Mouse (Mus musculus): Measurements from ENCODE around the gene Nr1d1. TPM values are rescaled to one million over a fixed set of nuclear protein-coding genes. Genes with fewer than 3 reads are reported as not detected.
"Not testable (repeated sequence)": the region's sequence is repeated elsewhere in the genome, so short reads cannot be mapped to it uniquely, and the experiment has no call there.

Nr1d1 gene
- polyA plus RNA-seq, 1 experiment from 2014 or later: 1.7 TPM

DNA sequence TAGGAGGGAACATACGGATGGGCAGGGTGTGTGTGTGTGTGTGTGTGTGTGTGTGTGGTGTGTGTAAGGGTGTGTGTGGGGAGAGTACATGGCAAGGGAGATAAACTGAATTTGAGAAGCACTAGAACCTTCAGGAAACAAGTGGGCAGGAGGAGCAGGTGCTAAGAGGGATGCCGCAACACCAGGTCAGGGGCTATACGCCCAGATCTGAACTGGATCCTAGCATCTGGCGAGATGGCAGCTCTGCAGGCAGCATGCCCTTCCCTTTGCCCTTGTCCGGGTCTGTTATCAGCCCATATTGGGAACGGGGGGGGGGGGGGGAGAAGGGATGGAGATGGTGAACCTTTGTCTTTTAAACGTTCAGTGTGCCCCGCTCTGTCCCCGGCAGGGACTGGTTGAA is 36.2 kb downstream of the Nr1d1 start:
- H3K4me2 ChIP-seq (replicated peaks): no peak overlapping the region
- no peak overlapping the region for H3K27ac ChIP-seq
- no peaks in the 10 kb centered on the region for H3K36me3 ChIP-seq
- H3K4me1 ChIP-seq: peaks cover 33% of the 10 kb centered on the region
- no peak for ATAC-seq (ENCODE audit: insufficient number of reproducible peaks, insufficient read depth, low FRiP score, low TSS enrichment)
- no peaks in the 10 kb centered on the region for H3K9me3 ChIP-seq
- no peaks in the 10 kb centered on the region for H3K27me3 ChIP-seq
- H3K9ac ChIP-seq: no peak overlapping the region
- no peak overlapping the region for H3K4me3 ChIP-seq
- 70% methylated on average over 9 of the region's 9 CpGs for WGBS

DNA sequence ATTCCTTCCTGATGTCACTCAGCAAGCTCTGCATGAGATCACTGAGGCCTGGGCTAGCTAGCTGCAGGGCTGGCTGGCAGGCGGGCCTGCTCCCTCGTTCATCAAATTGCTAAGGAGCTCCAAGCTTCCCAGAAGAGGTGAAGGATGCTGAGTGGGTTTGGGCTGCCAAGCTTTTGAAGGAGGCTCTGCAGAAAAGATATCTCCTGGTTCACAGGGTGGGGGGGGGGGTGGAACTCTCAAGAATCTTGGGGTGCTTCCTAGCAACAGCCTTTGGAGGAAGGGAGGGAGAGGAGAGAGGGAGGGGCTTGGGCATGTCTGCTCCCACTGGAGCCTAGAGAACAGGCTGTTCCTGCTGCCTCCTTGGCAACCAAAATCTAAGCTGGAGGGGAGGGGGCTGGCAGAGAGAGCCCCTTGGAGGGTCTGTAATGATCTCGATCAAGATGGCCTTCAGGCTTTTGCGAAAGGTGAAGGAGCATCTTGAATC is 36.7 kb downstream of the Nr1d1 start:
- Histone ChIP-seq H3K4me1 (peaks cover 29% of the 10 kb centered on the region), H3K4me3 (no peak overlapping the region), H3K4me2 (replicated peaks) (no peak overlapping the region), H3K9ac (no peak overlapping the region), H3K9me3 (no peaks in the 10 kb centered on the region), H3K27me3 (no peaks in the 10 kb centered on the region), H3K27ac (no peak overlapping the region), H3K36me3 (no peaks in the 10 kb centered on the region)
- no peak for ATAC-seq (ENCODE audit: insufficient number of reproducible peaks, insufficient read depth, low FRiP score, low TSS enrichment)
- 53% methylated on average over 4 of the region's 4 CpGs for WGBS

DNA sequence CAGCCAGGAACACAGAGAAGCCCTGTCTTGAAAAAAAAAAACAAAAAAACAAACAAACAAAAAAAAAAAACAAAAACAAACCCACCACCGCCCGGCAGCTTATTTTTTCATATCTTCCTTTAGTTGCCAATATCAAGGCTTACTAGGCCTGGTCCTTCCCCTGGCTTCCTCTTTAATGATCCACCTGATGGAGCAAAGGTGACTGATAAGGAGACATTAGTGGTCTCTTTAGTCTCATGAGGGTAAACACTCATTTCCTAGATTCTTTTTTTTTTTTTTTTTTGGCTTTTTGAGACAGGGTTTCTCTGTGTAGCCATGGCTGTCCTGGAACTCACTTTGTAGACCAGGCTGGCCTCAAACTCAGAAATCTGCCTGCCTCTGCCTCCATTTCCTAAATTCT is 37.9 kb downstream of the Nr1d1 start:
- H3K9me3 ChIP-seq; H3K4me3 ChIP-seq; H3K4me2 ChIP-seq (replicated peaks); H3K9ac ChIP-seq; H3K27me3 ChIP-seq; H3K36me3 ChIP-seq; ATAC-seq (ENCODE audit: insufficient number of reproducible peaks, insufficient read depth, low FRiP score, low TSS enrichment); H3K27ac ChIP-seq: not testable (repeated sequence)
- 96% methylated on average over 2 of the region's 2 CpGs for WGBS
- H3K4me1 ChIP-seq: peaks cover 18% of the 10 kb centered on the region

DNA sequence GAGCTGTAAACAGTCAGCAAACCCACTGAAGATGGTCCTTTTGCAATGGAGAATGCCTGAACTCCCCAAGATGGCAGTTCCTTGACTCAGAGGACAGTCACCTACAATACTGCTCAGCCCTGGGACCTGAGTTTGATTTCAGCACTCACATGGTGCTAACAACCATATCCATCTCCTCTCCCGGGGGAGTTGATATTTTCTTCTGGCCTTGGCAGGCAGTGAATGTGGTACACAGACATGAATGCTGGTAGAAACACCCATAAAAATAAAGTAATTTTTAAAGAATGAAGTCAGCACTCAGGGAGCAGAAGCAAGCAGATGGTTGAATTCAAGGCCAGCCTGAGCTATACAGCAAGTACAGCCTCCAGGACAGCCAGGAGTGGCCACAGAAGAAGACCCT is 39.0 kb downstream of the Nr1d1 start:
- Histone ChIP-seq H3K4me3 (no peak overlapping the region), H3K9ac (no peak overlapping the region)
- no peak for ATAC-seq (ENCODE audit: insufficient number of reproducible peaks, insufficient read depth, low FRiP score, low TSS enrichment)

DNA sequence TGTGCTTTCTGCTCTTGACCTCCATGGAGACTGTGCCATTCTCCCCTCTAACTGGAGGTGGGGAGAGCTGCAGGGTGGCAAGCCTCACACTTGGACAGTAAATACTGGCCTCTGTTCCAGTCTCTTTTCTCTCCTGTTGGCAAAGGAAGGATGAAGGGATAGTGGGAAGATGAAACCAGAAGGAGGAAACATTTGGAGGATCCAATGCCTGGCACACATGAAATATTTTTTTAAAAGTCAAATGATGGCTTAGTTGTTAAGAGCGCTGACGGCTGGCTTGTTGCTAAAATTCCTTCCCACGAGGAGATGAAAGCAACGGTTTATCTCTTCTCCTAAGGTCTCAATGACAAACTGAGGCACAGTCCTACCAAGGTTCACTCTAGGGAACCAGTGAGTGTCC is 40.0 kb downstream of the Nr1d1 start:
- Histone ChIP-seq H3K27ac (no peak overlapping the region), H3K4me3 (no peak overlapping the region), H3K9ac (no peak overlapping the region), H3K9me3 (no peaks in the 10 kb centered on the region), H3K4me1 (peaks cover 5% of the 10 kb centered on the region), H3K27me3 (no peaks in the 10 kb centered on the region), H3K36me3 (no peaks in the 10 kb centered on the region), H3K4me2 (replicated peaks) (no peak overlapping the region)
- ATAC-seq (ENCODE audit: insufficient number of reproducible peaks, insufficient read depth, low FRiP score, low TSS enrichment): no peak
- 95% methylated on average over 4 of the region's 4 CpGs for WGBS

More for the DNA sequence above, 39.0 kb downstream of the Nr1d1 start:
- Histone ChIP-seq H3K9me3 (no peaks in the 10 kb centered on the region), H3K4me2 (replicated peaks) (no peak overlapping the region), H3K4me1 (peaks cover 15% of the 10 kb centered on the region), H3K27ac (no peak overlapping the region), H3K36me3 (no peaks in the 10 kb centered on the region), H3K27me3 (no peaks in the 10 kb centered on the region)
- 91% methylated on average over 1 of the region's 1 CpGs for WGBS

- H3K4me3 ChIP-seq: no peak overlapping the region
- 81% methylated on average over 3 of the region's 3 CpGs for WGBS
- no peak overlapping the region for H3K27ac ChIP-seq
- H3K4me1 ChIP-seq: no peaks in the 10 kb centered on the region
- ATAC-seq (ENCODE audit: insufficient number of reproducible peaks, insufficient read depth, low FRiP score, low TSS enrichment): no peak
- H3K9me3 ChIP-seq: no peaks in the 10 kb centered on the region
- no peaks in the 10 kb centered on the region for H3K36me3 ChIP-seq
- H3K4me2 ChIP-seq (replicated peaks): no peak overlapping the region
- H3K27me3 ChIP-seq: no peaks in the 10 kb centered on the region
- H3K9ac ChIP-seq: no peak overlapping the region
Measured at GRCm38 (mm10) chr11:98734020-98734419, 41.1 kb downstream of the Nr1d1 start.

DNA sequence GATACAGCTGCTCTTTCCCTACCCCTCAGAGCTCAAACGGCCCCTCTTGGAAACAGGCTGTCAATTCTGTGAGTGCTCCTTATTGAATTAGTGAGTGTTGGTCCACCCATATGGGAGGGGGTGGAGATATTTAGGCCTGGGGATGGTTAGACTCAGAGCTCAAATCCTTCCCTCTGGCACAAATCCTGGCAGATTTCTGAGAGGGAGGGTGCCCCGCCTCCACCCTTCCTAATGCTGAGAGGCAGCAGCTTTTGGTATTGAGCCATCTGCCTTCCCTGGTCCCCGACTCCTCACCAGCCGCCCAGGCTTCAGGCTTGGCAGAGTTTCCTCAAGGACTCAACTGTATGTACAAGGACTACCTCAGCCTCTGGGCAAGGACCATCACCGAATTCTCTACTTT is 44.0 kb downstream of the Nr1d1 start:
- H3K9me3 ChIP-seq: no peaks in the 10 kb centered on the region
- 56% methylated on average over 5 of the region's 5 CpGs for WGBS
- no peak overlapping the region for H3K4me2 ChIP-seq (replicated peaks)
- 0 out of 2 replicates have a peak overlapping the region, but pooled peaks have one; percentile 7 for H3K27ac ChIP-seq
- no peak for ATAC-seq (ENCODE audit: insufficient number of reproducible peaks, insufficient read depth, low FRiP score, low TSS enrichment)
- H3K4me1 ChIP-seq: peaks cover 6% of the 10 kb centered on the region; the same call in 1 of the 2 replicates
- H3K9ac ChIP-seq: no peak overlapping the region
- H3K27me3 ChIP-seq: no peaks in the 10 kb centered on the region
- no peak overlapping the region for H3K4me3 ChIP-seq
- peaks cover 17% of the 10 kb centered on the region; the same call in 1 of the 2 replicates for H3K36me3 ChIP-seq

GRCm38 (mm10) chr11:98730727-98731126 is 44.4 kb downstream of the Nr1d1 start:
- Histone ChIP-seq H3K36me3 (peaks cover 21% of the 10 kb centered on the region; the same call in 1 of the 2 replicates), H3K9ac (no peak overlapping the region), H3K4me1 (peaks cover 6% of the 10 kb centered on the region; the same call in 1 of the 2 replicates), H3K27me3 (no peaks in the 10 kb centered on the region), H3K4me2 (replicated peaks) (no peak overlapping the region), H3K27ac (0 out of 2 replicates have a peak overlapping the region, but pooled peaks have one; percentile 23), H3K9me3 (no peaks in the 10 kb centered on the region), H3K4me3 (no peak overlapping the region)
- ATAC-seq (ENCODE audit: insufficient number of reproducible peaks, insufficient read depth, low FRiP score, low TSS enrichment): no peak
- WGBS: 66% methylated on average over 4 of the region's 4 CpGs

- WGBS: under 1% methylated on average over 16 of the region's 16 CpGs
- peak within 1 kb of the TSS; percentile 55; the same call in 1 of the 2 replicates for H3K27ac ChIP-seq
- H3K36me3 ChIP-seq: peaks cover 34% of the 10 kb centered on the region
- peak within 1 kb of the TSS; percentile 78 for H3K4me2 ChIP-seq (replicated peaks)
- no peaks in the 10 kb centered on the region for H3K9me3 ChIP-seq
- H3K9ac ChIP-seq: peak within 1 kb of the TSS; percentile 66
- peak within 1 kb of the TSS; percentile 69 for H3K4me3 ChIP-seq
- H3K27me3 ChIP-seq: no peaks in the 10 kb centered on the region
- peaks cover 6% of the 10 kb centered on the region; the same call in 1 of the 2 replicates for H3K4me1 ChIP-seq
- ATAC-seq (ENCODE audit: insufficient number of reproducible peaks, insufficient read depth, low FRiP score, low TSS enrichment): 0 out of 2 replicates have a peak, but pooled peaks have one; percentile 76
Measured at GRCm38 (mm10) chr11:98729119-98729588, 46.0 kb downstream of the Nr1d1 start, which contains the start of gene Med24. Gene Med24, minus strand, starts transcription at chr11:98729435.

DNA sequence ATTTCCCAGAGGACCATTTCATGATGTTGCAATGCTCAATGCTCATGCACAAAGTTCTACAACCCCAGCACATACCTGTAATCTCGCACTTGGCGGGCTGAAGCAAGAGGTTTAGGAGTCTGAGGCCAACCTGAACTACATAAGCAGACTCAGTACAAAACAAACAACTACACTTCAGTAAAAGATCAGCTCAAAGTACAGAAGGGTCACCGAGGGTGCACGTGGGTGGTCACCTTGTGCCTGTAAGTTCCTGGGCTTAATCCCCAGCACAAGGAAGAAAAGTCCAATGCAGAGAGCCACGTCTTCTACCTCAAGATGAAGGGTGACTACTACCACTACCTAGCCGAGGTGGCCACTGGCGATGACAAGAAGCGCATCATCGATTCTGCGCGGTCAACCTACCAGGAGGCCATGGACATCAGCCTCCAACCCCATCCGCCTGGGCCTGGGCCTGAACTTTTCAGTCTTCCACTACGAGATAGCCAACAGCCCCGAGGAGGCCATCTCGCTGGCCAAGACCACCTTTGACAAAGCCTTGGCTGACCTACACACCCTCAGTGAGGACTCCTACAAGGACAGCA is 49.1 kb downstream of the Nr1d1 start:
- 93% methylated on average over 15 of the region's 15 CpGs for WGBS
- H3K9ac ChIP-seq: no peak overlapping the region
- H3K9me3 ChIP-seq: no peaks in the 10 kb centered on the region
- no peak overlapping the region for H3K4me3 ChIP-seq
- ATAC-seq (ENCODE audit: insufficient number of reproducible peaks, insufficient read depth, low FRiP score, low TSS enrichment): no peak
- no peak overlapping the region for H3K27ac ChIP-seq
- H3K4me1 ChIP-seq: peaks cover 6% of the 10 kb centered on the region; the same call in 1 of the 2 replicates
- H3K36me3 ChIP-seq: peaks cover 38% of the 10 kb centered on the region
- no peak overlapping the region for H3K4me2 ChIP-seq (replicated peaks)
- H3K27me3 ChIP-seq: no peaks in the 10 kb centered on the region

DNA sequence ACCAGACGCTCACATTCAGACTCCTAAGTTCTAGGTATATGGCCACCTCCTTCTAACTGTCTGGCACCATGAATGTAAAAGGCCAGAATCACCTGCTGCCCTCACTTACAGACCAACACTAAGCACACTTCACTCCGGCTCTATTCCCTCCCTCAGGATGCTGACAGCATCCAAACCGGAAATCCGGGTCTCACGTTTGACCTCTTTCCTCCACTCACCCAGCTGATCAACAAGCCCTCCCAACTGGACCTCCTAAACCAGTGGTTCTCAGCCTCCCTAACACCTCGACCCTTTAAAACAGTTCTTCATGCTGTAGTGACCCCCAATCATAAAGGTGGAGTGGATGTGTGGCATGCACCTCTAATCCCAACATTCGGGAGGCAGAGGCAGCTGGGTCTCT is 52.0 kb downstream of the Nr1d1 start:
- ATAC-seq (ENCODE audit: insufficient number of reproducible peaks, insufficient read depth, low FRiP score, low TSS enrichment): no peak
- Histone ChIP-seq H3K9ac (no peak overlapping the region), H3K27me3 (no peaks in the 10 kb centered on the region), H3K4me1 (0 out of 2 replicates have a peak, but pooled peaks cover 4% of the 10 kb centered on the region), H3K4me2 (replicated peaks) (no peak overlapping the region), H3K27ac (no peak overlapping the region), H3K4me3 (no peak overlapping the region), H3K36me3 (peaks cover 54% of the 10 kb centered on the region), H3K9me3 (no peaks in the 10 kb centered on the region)
- WGBS: 80% methylated on average over 7 of the region's 7 CpGs

Data from embryonic facial prominence, embryonic 12.5 days (tissue).